Mouse (Mus musculus) lung, adult 2 months (tissue): ENCODE measurements around the gene Hoxa5.

ENCODE experiments used
- CTCF ChIP-seq: fragments of 200-500 bp; IDR thresholded peaks from 2 replicates; pipeline ENCODE4 v1.5.1; 2011; ENCODE audit warnings: mild to moderate bottlenecking, low read length, control low read depth; ENCODE audit not compliant: insufficient read depth
- POLR2A ChIP-seq: fragments of 200-500 bp; IDR thresholded peaks from 2 replicates; pipeline ENCODE4 v1.6.1; 2011; ENCODE audit warnings: low read depth, mild to moderate bottlenecking, control low read depth, low read length, borderline replicate concordance; ENCODE audit errors: extremely low read depth

DNA sequence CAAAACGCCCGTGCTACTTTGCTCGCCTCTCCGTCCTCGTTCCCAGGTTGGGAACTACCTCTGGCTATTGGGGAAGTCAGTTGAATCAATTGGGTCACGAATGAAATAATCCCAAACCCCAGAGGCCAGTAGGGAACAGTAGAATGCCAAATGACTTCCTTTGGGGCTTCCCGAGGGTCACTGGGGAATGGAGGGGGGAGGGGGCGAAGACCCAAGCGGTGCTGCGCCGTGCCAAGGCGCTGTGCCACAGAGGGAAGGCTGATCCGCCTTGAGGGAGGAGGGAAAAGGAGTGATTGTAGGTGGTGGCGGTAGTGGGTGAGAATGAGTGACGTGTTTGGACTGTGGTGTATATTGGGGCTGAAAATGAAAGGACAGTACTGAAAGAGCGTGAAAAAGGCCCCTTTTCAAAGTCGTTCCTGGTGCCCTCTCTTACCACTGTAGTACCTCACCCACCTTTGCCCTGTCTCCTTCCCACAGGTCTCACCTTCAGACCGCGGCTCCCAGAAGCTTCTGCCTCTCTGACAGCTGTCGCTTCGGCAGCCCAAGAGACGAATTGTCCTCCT, 8.2 kb upstream of the Hoxa5 start:
- no peak for TF ChIP-seq CTCF
- no peak for TF ChIP-seq POLR2A
